Mouse (Mus musculus): ENCODE results near the gene Cd19. TPM values are rescaled to one million over a fixed set of nuclear protein-coding genes. Genes with fewer than 3 reads are reported as not detected.
A peak's percentile ranks its signal among the peaks of the same experiment; 100 is the strongest.

The Cd19 gene
- total RNA-seq, 1 experiment from 2014 or later: not detected

GRCm38 (mm10) chr7:126444536-126444935, 29.8 kb upstream of the Cd19 start:
- ATAC-seq (replicated peaks in 1 of 2; ENCODE audit: insufficient read depth in 1 of 2, low FRiP score in 2 of 2, low TSS enrichment in 1 of 2, low read depth in 1 of 2, poor library complexity in 2 of 2, severe bottlenecking in 2 of 2): no peak

- no peak for ATAC-seq (replicated peaks in 1 of 2; ENCODE audit: insufficient read depth in 1 of 2, low FRiP score in 2 of 2, low TSS enrichment in 1 of 2, low read depth in 1 of 2, poor library complexity in 2 of 2, severe bottlenecking in 2 of 2)
Measured at GRCm38 (mm10) chr7:126443997-126444396, 29.3 kb upstream of the Cd19 start.

- no peak for ATAC-seq (replicated peaks in 1 of 2; ENCODE audit: insufficient read depth in 1 of 2, low FRiP score in 2 of 2, low TSS enrichment in 1 of 2, low read depth in 1 of 2, poor library complexity in 2 of 2, severe bottlenecking in 2 of 2)
Measured at GRCm38 (mm10) chr7:126440134-126440533, 25.4 kb upstream of the Cd19 start.

- peak; percentile 83 to 90 for ATAC-seq (replicated peaks in 1 of 2; ENCODE audit: insufficient read depth in 1 of 2, low FRiP score in 2 of 2, low TSS enrichment in 1 of 2, low read depth in 1 of 2, poor library complexity in 2 of 2, severe bottlenecking in 2 of 2)
Measured at GRCm38 (mm10) chr7:126436851-126437250, 22.2 kb upstream of the Cd19 start.

- no peak for ATAC-seq (replicated peaks in 1 of 2; ENCODE audit: insufficient read depth in 1 of 2, low FRiP score in 2 of 2, low TSS enrichment in 1 of 2, low read depth in 1 of 2, poor library complexity in 2 of 2, severe bottlenecking in 2 of 2)
Measured at GRCm38 (mm10) chr7:126435801-126436200, 21.1 kb upstream of the Cd19 start.

GRCm38 (mm10) chr7:126434726-126435125, 20.0 kb upstream of the Cd19 start:
- no peak for ATAC-seq (replicated peaks in 1 of 2; ENCODE audit: insufficient read depth in 1 of 2, low FRiP score in 2 of 2, low TSS enrichment in 1 of 2, low read depth in 1 of 2, poor library complexity in 2 of 2, severe bottlenecking in 2 of 2)

- no peak for ATAC-seq (replicated peaks in 1 of 2; ENCODE audit: insufficient read depth in 1 of 2, low FRiP score in 2 of 2, low TSS enrichment in 1 of 2, low read depth in 1 of 2, poor library complexity in 2 of 2, severe bottlenecking in 2 of 2)
Measured at GRCm38 (mm10) chr7:126430167-126430566, 15.5 kb upstream of the Cd19 start.

GRCm38 (mm10) chr7:126429503-126429898, 14.8 kb upstream of the Cd19 start:
- no peak for ATAC-seq (replicated peaks in 1 of 2; ENCODE audit: insufficient read depth in 1 of 2, low FRiP score in 2 of 2, low TSS enrichment in 1 of 2, low read depth in 1 of 2, poor library complexity in 2 of 2, severe bottlenecking in 2 of 2)

- ATAC-seq (replicated peaks in 1 of 2; ENCODE audit: insufficient read depth in 1 of 2, low FRiP score in 2 of 2, low TSS enrichment in 1 of 2, low read depth in 1 of 2, poor library complexity in 2 of 2, severe bottlenecking in 2 of 2): peak; percentile 58 to 81
Measured at GRCm38 (mm10) chr7:126428631-126429502, 14.2 kb upstream of the Cd19 start, which contains the start of gene Rabep2. Gene Rabep2, plus strand, starts transcription at chr7:126428759.

GRCm38 (mm10) chr7:126428154-126428553, 13.5 kb upstream of the Cd19 start:
- 0 out of 4 replicates have a peak, but pooled peaks of 1 of the 2 experiments have one; percentile 9 for ATAC-seq (replicated peaks in 1 of 2; ENCODE audit: insufficient read depth in 1 of 2, low FRiP score in 2 of 2, low TSS enrichment in 1 of 2, low read depth in 1 of 2, poor library complexity in 2 of 2, severe bottlenecking in 2 of 2)

GRCm38 (mm10) chr7:126427323-126427860, 12.7 kb upstream of the Cd19 start:
- no peak for ATAC-seq (replicated peaks in 1 of 2; ENCODE audit: insufficient read depth in 1 of 2, low FRiP score in 2 of 2, low TSS enrichment in 1 of 2, low read depth in 1 of 2, poor library complexity in 2 of 2, severe bottlenecking in 2 of 2)

GRCm38 (mm10) chr7:126424161-126424560, 9.5 kb upstream of the Cd19 start:
- no peak for ATAC-seq (replicated peaks in 1 of 2; ENCODE audit: insufficient read depth in 1 of 2, low FRiP score in 2 of 2, low TSS enrichment in 1 of 2, low read depth in 1 of 2, poor library complexity in 2 of 2, severe bottlenecking in 2 of 2)

- peak; percentile 32 to 35; a peak in 1 of 4 replicates for ATAC-seq (replicated peaks in 1 of 2; ENCODE audit: insufficient read depth in 1 of 2, low FRiP score in 2 of 2, low TSS enrichment in 1 of 2, low read depth in 1 of 2, poor library complexity in 2 of 2, severe bottlenecking in 2 of 2)
Measured at GRCm38 (mm10) chr7:126421756-126422155, 7.1 kb upstream of the Cd19 start.

- no peak for ATAC-seq (replicated peaks in 1 of 2; ENCODE audit: insufficient read depth in 1 of 2, low FRiP score in 2 of 2, low TSS enrichment in 1 of 2, low read depth in 1 of 2, poor library complexity in 2 of 2, severe bottlenecking in 2 of 2)
Measured at GRCm38 (mm10) chr7:126418496-126418895, 3.8 kb upstream of the Cd19 start.

- ATAC-seq (replicated peaks in 1 of 2; ENCODE audit: insufficient read depth in 1 of 2, low FRiP score in 2 of 2, low TSS enrichment in 1 of 2, low read depth in 1 of 2, poor library complexity in 2 of 2, severe bottlenecking in 2 of 2): no peak
Measured at GRCm38 (mm10) chr7:126417606-126418005, 2.9 kb upstream of the Cd19 start.

GRCm38 (mm10) chr7:126417045-126417444, 2.4 kb upstream of the Cd19 start:
- no peak for ATAC-seq (replicated peaks in 1 of 2; ENCODE audit: insufficient read depth in 1 of 2, low FRiP score in 2 of 2, low TSS enrichment in 1 of 2, low read depth in 1 of 2, poor library complexity in 2 of 2, severe bottlenecking in 2 of 2)

- ATAC-seq (replicated peaks in 1 of 2; ENCODE audit: insufficient read depth in 1 of 2, low FRiP score in 2 of 2, low TSS enrichment in 1 of 2, low read depth in 1 of 2, poor library complexity in 2 of 2, severe bottlenecking in 2 of 2): peak; percentile 64 to 67
Measured at GRCm38 (mm10) chr7:126416615-126417014, 1.9 kb upstream of the Cd19 start.

GRCm38 (mm10) chr7:126411061-126411460, 3.6 kb downstream of the Cd19 start:
- ATAC-seq (replicated peaks in 1 of 2; ENCODE audit: insufficient read depth in 1 of 2, low FRiP score in 2 of 2, low TSS enrichment in 1 of 2, low read depth in 1 of 2, poor library complexity in 2 of 2, severe bottlenecking in 2 of 2): no peak

Measured in hematopoietic stem cell, adult 5-6 weeks (primary cell).